ENCODE assay signal across 7 mouse cellular contexts in genomic region chr4:34729851-34730341, GRCm38 (mm10). TPM values are rescaled to one million over a fixed set of nuclear protein-coding genes. Genes with fewer than 3 reads are reported as not detected.
DNase-seq lines count a peak whose midpoint lies in the region; ATAC-seq and TF ChIP-seq lines count a peak whose summit lies in the region.

TSS of gene Cfap206 (minus strand) at chr4:34730206.

- peak within 1 kb of the TSS; percentile 43 for H3K4me3 ChIP-seq in intestine, embryonic 14.5 days (ENCODE audit: low read depth, low read length)
- H3K4me3 ChIP-seq in limb, embryonic 12.5 days (replicated peaks): peak within 1 kb of the TSS; percentile 53
- peak within 1 kb of the TSS; percentile 52 for H3K4me3 ChIP-seq in midbrain, embryonic 13.5 days (replicated peaks)
- peak within 1 kb of the TSS; percentile 43; the same call in 1 of the 2 replicates for H3K4me3 ChIP-seq in spleen, adult 2 months (ENCODE audit: extremely low read depth, insufficient read depth, insufficient read length)

- intact Hi-C loops in gastrocnemius, postnatal 36 days (cut with DNase I): no loop called here

- WGBS in intestine, embryonic 14.5 days: 1% methylated on average over 38 of the region's 38 CpGs
- under 1% methylated on average over 38 of the region's 38 CpGs for WGBS in limb, embryonic 12.5 days
- WGBS in midbrain, embryonic 13.5 days: under 1% methylated on average over 38 of the region's 38 CpGs
- WGBS in spleen, adult 2 months: 1% methylated on average over 38 of the region's 38 CpGs

- H3K4me1 ChIP-seq in intestine, embryonic 14.5 days (replicated peaks; ENCODE audit: control insufficient read depth, insufficient read depth, low read length): 0 out of 2 replicates have a peak, but pooled peaks cover 3% of the 10 kb centered on the region
- no peaks in the 10 kb centered on the region for H3K4me1 ChIP-seq in limb, embryonic 12.5 days (replicated peaks)
- H3K4me1 ChIP-seq in midbrain, embryonic 13.5 days (replicated peaks): 0 out of 2 replicates have a peak, but pooled peaks cover 9% of the 10 kb centered on the region
- peaks cover 5% of the 10 kb centered on the region; the same call in 1 of the 2 replicates for H3K4me1 ChIP-seq in spleen, adult 2 months (ENCODE audit: control insufficient read depth, insufficient read depth, insufficient read length)

- H3K9me3 ChIP-seq in intestine, embryonic 14.5 days (ENCODE audit: control insufficient read depth, low read length): no peaks in the 10 kb centered on the region
- no peaks in the 10 kb centered on the region for H3K9me3 ChIP-seq in limb, embryonic 12.5 days
- H3K9me3 ChIP-seq in midbrain, embryonic 13.5 days: no peaks in the 10 kb centered on the region

- ATAC-seq in intestine, embryonic 14.5 days (replicated peaks; ENCODE audit: low FRiP score, low TSS enrichment, low read depth): peak; percentile 94
- ATAC-seq in limb, embryonic 12.5 days (ENCODE audit: insufficient number of reproducible peaks, insufficient read depth, low FRiP score, low TSS enrichment, low read depth): peak; percentile 88
- peak; percentile 98 for ATAC-seq in midbrain, embryonic 13.5 days

- DNase-seq in adrenal gland, adult 8-10 months: peak; percentile 59
- DNase-seq in cerebellum, postnatal 36 days: peak; percentile 39 to 61
- DNase-seq in gastrocnemius, postnatal 36 days: peak; percentile 21 to 39
- DNase-seq in intestine, embryonic 14.5 days (ENCODE audit: low spot score): peak; percentile 88
- peak in 1 of 2 experiments; percentile 18 for DNase-seq in spleen, adult 2 months (ENCODE audit: low read depth in 1 of 2, low spot score in 2 of 2)

- peak within 1 kb of the TSS; percentile 70 for H3K4me2 ChIP-seq in intestine, embryonic 14.5 days (ENCODE audit: low read length)
- H3K4me2 ChIP-seq in limb, embryonic 12.5 days: peak within 1 kb of the TSS; percentile 86
- peak within 1 kb of the TSS; percentile 77 for H3K4me2 ChIP-seq in midbrain, embryonic 13.5 days (replicated peaks)

- peaks cover 4% of the 10 kb centered on the region; the same call in 1 of the 2 replicates for H3K27me3 ChIP-seq in intestine, embryonic 14.5 days (replicated peaks; ENCODE audit: control insufficient read depth, insufficient read depth, low read length)
- H3K27me3 ChIP-seq in limb, embryonic 12.5 days: 0 out of 2 replicates have a peak, but pooled peaks cover 8% of the 10 kb centered on the region
- peaks cover 3% of the 10 kb centered on the region; the same call in 1 of the 2 replicates for H3K27me3 ChIP-seq in midbrain, embryonic 13.5 days
- peaks cover 5% of the 10 kb centered on the region for H3K27me3 ChIP-seq in spleen, adult 2 months (ENCODE audit: control insufficient read depth, insufficient read depth, low read length)

- TF ChIP-seq POLR2A in spleen, adult 2 months (IDR thresholded peaks at IDR 0.05; ENCODE audit: low read depth, low read length): no peak

- 0 out of 2 replicates have a peak within 1 kb of the TSS, but pooled peaks have one; percentile 16 for H3K9ac ChIP-seq in intestine, embryonic 14.5 days (ENCODE audit: low read length)
- H3K9ac ChIP-seq in limb, embryonic 12.5 days (replicated peaks): peak within 1 kb of the TSS; percentile 40; the same call in 1 of the 2 replicates
- peak within 1 kb of the TSS; percentile 64 for H3K9ac ChIP-seq in midbrain, embryonic 13.5 days (replicated peaks)

- no peaks in the 10 kb centered on the region for H3K36me3 ChIP-seq in intestine, embryonic 14.5 days (ENCODE audit: control insufficient read depth, insufficient read depth, low read length)
- no peaks in the 10 kb centered on the region for H3K36me3 ChIP-seq in limb, embryonic 12.5 days
- no peaks in the 10 kb centered on the region for H3K36me3 ChIP-seq in midbrain, embryonic 13.5 days
- H3K36me3 ChIP-seq in spleen, adult 2 months (ENCODE audit: control insufficient read depth, insufficient read depth, low read length): no peaks in the 10 kb centered on the region

- no peak within 1 kb of the TSS for H3K27ac ChIP-seq in intestine, embryonic 14.5 days (ENCODE audit: low read depth)
- H3K27ac ChIP-seq in limb, embryonic 12.5 days: no peak within 1 kb of the TSS
- no peak within 1 kb of the TSS for H3K27ac ChIP-seq in midbrain, embryonic 13.5 days
- H3K27ac ChIP-seq in spleen, adult 2 months (ENCODE audit: insufficient read depth, low read length): no peak within 1 kb of the TSS

- no peak for TF ChIP-seq CTCF in spleen, adult 2 months (IDR thresholded peaks at IDR 0.05; ENCODE audit: extremely low read depth, insufficient read depth, insufficient read length, insufficient replicate concordance)

RNA-seq across cellular contexts. Expression of gene Cfap206, which starts in this region (rescaled TPM):
- under 1 TPM; 0.31 to 1.00 (median 0.65) TPM for total RNA-seq in adrenal gland, adult 8-10 months (2022)
- total RNA-seq in gastrocnemius, postnatal 36 days (2021): not detected
- 0.40 TPM in 1 of 2 replicates, not detected in the other for polyA plus RNA-seq in intestine, embryonic 14.5 days (2014; fragmentation: Nextera tagmentation; extraction: Ambion mirVana)
- 0.20 and 0.26 TPM in 2 replicates for polyA plus RNA-seq in limb, embryonic 12.5 days (2016; fragmentation: Nextera tagmentation; extraction: Ambion mirVana)
- 1.3 and 1.4 TPM in 2 replicates for polyA plus RNA-seq in midbrain, embryonic 13.5 days (2015; fragmentation: Nextera tagmentation; extraction: Ambion mirVana)
- not detected in 2 replicates for polyA plus RNA-seq in spleen, adult 2 months (2012; rRNA removed)

Comparison
In these comparisons a context has a peak if more than half of its experiments do, and no peak if none do; other contexts are left out.
1. Peak in DNase-seq in adrenal gland, adult 8-10 months; RNA of the gene not detected or under 1 TPM.
2. Peak in DNase-seq in gastrocnemius, postnatal 36 days; RNA of the gene not detected or under 1 TPM.
3. Peak in DNase-seq, ATAC-seq, H3K4me3 ChIP-seq, H3K9ac ChIP-seq and H3K4me2 ChIP-seq in intestine, embryonic 14.5 days; RNA of the gene not detected or under 1 TPM.
4. Peak in ATAC-seq, H3K4me3 ChIP-seq, H3K9ac ChIP-seq and H3K4me2 ChIP-seq in limb, embryonic 12.5 days; RNA of the gene not detected or under 1 TPM.